Mouse (Mus musculus) small intestine, adult 2 months (tissue): Measurements from ENCODE around the gene Aida. TPM values are rescaled to one million over a fixed set of nuclear protein-coding genes. Genes with fewer than 3 reads are reported as not detected.
"Not testable (repeated sequence)": the region's sequence is repeated elsewhere in the genome, so short reads cannot be mapped to it uniquely, and the experiment has no call there.

Source experiments
- H3K27ac ChIP-seq: fragments of 200-500 bp; 2 replicates; pipeline ENCODE4 v1.5.1; 2012; ENCODE audit warnings: low read depth, low read length, control low read depth, inconsistent platforms; ENCODE audit not compliant: insufficient read depth
- H3K27me3 ChIP-seq: fragments of 200-500 bp; 2 replicates; pipeline ENCODE4 v1.6.1; 2012; ENCODE audit warnings: mild to moderate bottlenecking, moderate library complexity, low read length, inconsistent platforms; ENCODE audit not compliant: control insufficient read depth, insufficient read depth
- H3K36me3 ChIP-seq: fragments of 200-500 bp; 2 replicates; pipeline ENCODE4 v1.6.1; 2012; ENCODE audit warnings: mild to moderate bottlenecking, low read length, control low read depth, inconsistent platforms; ENCODE audit not compliant: control insufficient read depth, insufficient read depth
- H3K4me1 ChIP-seq: fragments of 200-500 bp; 2 replicates; pipeline ENCODE4 v1.6.1; 2012; ENCODE audit warnings: low read length, inconsistent platforms, mixed read lengths; ENCODE audit not compliant: control insufficient read depth, insufficient read depth, insufficient read length
- H3K4me3 ChIP-seq: fragments of 200-500 bp; 2 replicates; pipeline ENCODE4 v1.5.1; 2012; ENCODE audit warnings: low read depth, mild to moderate bottlenecking, control low read depth, inconsistent platforms, low read length, moderate library complexity
- CTCF ChIP-seq: fragments of 200-500 bp; IDR thresholded peaks from 2 replicates; pipeline ENCODE4 v1.5.1; 2012; ENCODE audit warnings: low read depth, mild to moderate bottlenecking, control low read depth, inconsistent platforms, low read length, moderate library complexity, mixed read lengths; ENCODE audit not compliant: insufficient replicate concordance, insufficient read length; ENCODE audit errors: extremely low read depth
- POLR2A ChIP-seq: fragments of 200-500 bp; IDR thresholded peaks from 2 replicates; pipeline ENCODE4 v1.6.1; 2012; ENCODE audit warnings: low read depth, mild to moderate bottlenecking, control low read depth, inconsistent platforms, low read length, moderate library complexity
- WGBS: fragments of 180-500 bp; shearing (Covaris S2); methylation state at CpG from one replicate; pipeline ENCODE4 v1.1.7; 2018; 5-methylcytosine and 5-hydroxymethylcytosine counted together
- polyA plus RNA-seq: library from polyadenylated mRNA; depleted of rRNA; stranded (reverse); fragments of >200 nt; gene quantifications from 2 replicates; pipeline ENCODE4 v1.2.3, GENCODE M21; 2012

The Aida gene
- polyA plus RNA-seq, 1 experiment: 5.4 TPM

- H3K4me1 ChIP-seq: no peaks in the 10 kb centered on the region
- under 1% methylated on average over 20 of the region's 20 CpGs for WGBS
- H3K27me3 ChIP-seq: no peaks in the 10 kb centered on the region
- H3K4me3 ChIP-seq: peak overlapping the region; percentile 86
- peaks cover 6% of the 10 kb centered on the region; the same call in 1 of the 2 replicates for H3K36me3 ChIP-seq
- no peak for TF ChIP-seq CTCF
- TF ChIP-seq POLR2A: no peak
- peak overlapping the region; percentile 23 for H3K27ac ChIP-seq
These were observed 1.6 kb downstream of the Aida start for GRCm38 (mm10) chr1:183297886-183298489.

DNA sequence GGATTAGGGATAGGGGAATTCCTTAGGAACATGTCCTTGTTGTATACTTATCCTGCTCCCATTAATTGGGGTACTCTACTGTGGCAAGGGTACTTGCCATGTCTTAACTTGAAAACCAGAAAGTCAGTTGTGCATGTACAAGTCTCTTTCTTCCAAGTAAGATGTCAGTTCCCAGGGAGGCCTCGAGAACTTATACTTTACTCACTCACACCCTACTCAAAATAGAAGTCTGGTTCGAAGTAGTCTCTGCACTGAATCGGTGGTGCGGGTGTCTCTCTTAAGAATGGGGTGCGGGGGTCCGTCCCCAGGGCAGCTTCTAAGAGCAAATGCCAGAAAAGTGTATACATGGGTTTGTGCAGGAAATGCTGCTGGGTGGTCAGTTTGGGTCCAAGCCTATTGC, 2.8 kb downstream of the Aida start:
- no peak for TF ChIP-seq POLR2A
- TF ChIP-seq CTCF: no peak
- no peaks in the 10 kb centered on the region for H3K36me3 ChIP-seq
- H3K27ac ChIP-seq: no peak overlapping the region
- no peaks in the 10 kb centered on the region for H3K4me1 ChIP-seq
- 90% methylated on average over 6 of the region's 6 CpGs for WGBS
- no peak overlapping the region for H3K4me3 ChIP-seq
- H3K27me3 ChIP-seq: no peaks in the 10 kb centered on the region

GRCm38 (mm10) chr1:183307555-183307954, 11.2 kb downstream of the Aida start:
- no peaks in the 10 kb centered on the region for H3K27me3 ChIP-seq
- H3K4me3 ChIP-seq: no peak overlapping the region
- peaks cover 8% of the 10 kb centered on the region for H3K36me3 ChIP-seq
- TF ChIP-seq CTCF: no peak
- TF ChIP-seq POLR2A: no peak
- H3K27ac ChIP-seq: no peak overlapping the region
- WGBS: 70% methylated on average over 3 of the region's 3 CpGs
- H3K4me1 ChIP-seq: no peaks in the 10 kb centered on the region

DNA sequence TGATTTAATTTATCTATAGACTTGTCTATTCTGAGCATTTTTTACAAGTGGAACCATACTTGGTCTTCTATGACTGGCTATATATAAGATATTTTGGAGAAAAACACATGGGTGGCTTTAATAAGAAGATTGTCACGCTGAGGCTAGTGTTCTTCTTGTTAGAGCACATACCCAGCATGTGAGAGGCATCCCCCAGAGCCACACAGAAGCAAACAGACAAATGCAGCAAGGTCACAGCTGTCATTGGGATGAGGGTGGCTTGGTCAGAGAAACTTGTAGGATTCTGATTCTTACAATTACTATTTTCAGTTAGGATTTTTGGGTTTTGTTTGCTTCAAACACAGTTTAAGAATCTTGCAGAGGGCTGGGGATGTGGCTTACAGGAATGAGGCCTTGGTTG, 12.1 kb downstream of the Aida start:
- H3K36me3 ChIP-seq: peaks cover 13% of the 10 kb centered on the region
- no peak overlapping the region for H3K4me3 ChIP-seq
- no peaks in the 10 kb centered on the region for H3K4me1 ChIP-seq
- WGBS: 87% methylated on average over 1 of the region's 1 CpGs
- TF ChIP-seq POLR2A (no peak), CTCF (no peak)
- no peaks in the 10 kb centered on the region for H3K27me3 ChIP-seq
- H3K27ac ChIP-seq: no peak overlapping the region

DNA sequence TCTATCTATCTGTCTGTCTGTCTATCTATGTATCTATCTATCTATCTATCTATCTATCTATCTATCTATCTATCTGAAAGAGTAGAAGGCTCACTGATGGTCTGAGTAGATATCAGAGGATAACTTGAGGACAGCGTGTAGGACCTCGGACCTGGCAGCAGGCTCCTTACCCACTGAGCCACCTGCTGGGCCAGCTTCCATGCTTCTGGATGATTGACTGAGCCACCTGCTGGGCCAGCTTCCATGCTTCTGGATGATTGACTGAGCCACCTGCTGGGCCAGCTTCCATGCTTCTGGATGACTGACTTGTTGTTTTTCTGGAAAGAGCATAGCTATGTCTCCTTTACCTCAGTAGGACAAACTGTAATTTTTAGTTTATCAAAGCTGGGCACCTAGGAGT, 13.2 kb downstream of the Aida start:
- not testable (repeated sequence) for H3K27me3 ChIP-seq, H3K27ac ChIP-seq, H3K4me1 ChIP-seq, H3K4me3 ChIP-seq
- H3K36me3 ChIP-seq: peaks cover 20% of the 10 kb centered on the region
- 71% methylated on average over 2 of the region's 2 CpGs for WGBS

GRCm38 (mm10) chr1:183312076-183312475, 15.7 kb downstream of the Aida start:
- 92% methylated on average over 2 of the region's 2 CpGs for WGBS
- Histone ChIP-seq H3K36me3 (peaks cover 26% of the 10 kb centered on the region), H3K4me3 (no peak overlapping the region), H3K4me1 (no peaks in the 10 kb centered on the region), H3K27me3 (no peaks in the 10 kb centered on the region), H3K27ac (no peak overlapping the region)
- TF ChIP-seq POLR2A (no peak), CTCF (no peak)

- H3K4me3 ChIP-seq: no peak overlapping the region
- no peak overlapping the region for H3K27ac ChIP-seq
- 89% methylated on average over 2 of the region's 2 CpGs for WGBS
- no peak for TF ChIP-seq POLR2A
- no peak for TF ChIP-seq CTCF
- H3K36me3 ChIP-seq: peaks cover 35% of the 10 kb centered on the region
- H3K27me3 ChIP-seq: no peaks in the 10 kb centered on the region
- H3K4me1 ChIP-seq: no peaks in the 10 kb centered on the region
These were observed 19.4 kb downstream of the Aida start for GRCm38 (mm10) chr1:183315783-183316182.

DNA sequence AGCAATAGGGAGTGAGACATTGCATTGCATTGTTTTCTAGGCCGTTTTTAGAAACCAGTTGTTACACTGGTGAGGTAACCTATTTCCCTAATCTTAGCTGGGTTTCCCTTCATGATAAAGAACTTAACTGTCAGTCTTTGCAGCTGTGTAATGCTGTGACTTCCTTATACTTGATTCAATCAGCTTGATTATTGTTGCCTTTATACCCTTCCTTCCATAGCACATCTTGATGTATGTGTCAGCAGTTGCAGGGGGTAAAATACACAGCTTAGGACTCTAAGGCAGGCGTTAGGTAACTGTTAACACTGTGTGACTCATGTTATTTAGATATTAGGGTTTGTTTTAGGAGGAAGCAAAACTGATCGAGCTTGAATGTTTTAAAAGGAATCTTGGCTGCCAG, 24.3 kb downstream of the Aida start:
- Histone ChIP-seq H3K4me3 (no peak overlapping the region), H3K4me1 (no peaks in the 10 kb centered on the region), H3K27ac (no peak overlapping the region), H3K36me3 (peaks cover 35% of the 10 kb centered on the region), H3K27me3 (no peaks in the 10 kb centered on the region)
- 35% methylated on average over 3 of the region's 3 CpGs for WGBS
- TF ChIP-seq POLR2A: no peak
- no peak for TF ChIP-seq CTCF

GRCm38 (mm10) chr1:183322496-183322895, 26.1 kb downstream of the Aida start:
- H3K27ac ChIP-seq, H3K27me3 ChIP-seq, H3K4me3 ChIP-seq, H3K4me1 ChIP-seq: not testable (repeated sequence)
- H3K36me3 ChIP-seq: peaks cover 43% of the 10 kb centered on the region
- 81% methylated on average over 5 of the region's 5 CpGs for WGBS
